Mouse (Mus musculus): ENCODE data around the gene Pfdn5. TPM values are rescaled to one million over a fixed set of nuclear protein-coding genes. Genes with fewer than 3 reads are reported as not detected.

Gene Pfdn5
- total and polyA plus RNA-seq, 3 experiments = 302 to 7,439 (median 465) TPM

GRCm38 (mm10) chr15:102324654-102325473 is 1.1 kb upstream of the Pfdn5 start:
- Histone ChIP-seq H3K4me3 (ENCODE audit: control insufficient read depth in 1 of 2, insufficient read depth in 1 of 2, low read depth in 2 of 2, low read length in 2 of 2) (peak overlapping the region; percentile 68 to 77), H3K27ac (ENCODE audit: control insufficient read depth, low read depth, low read length) (peak overlapping the region; percentile 73), H3K9ac (ENCODE audit: control insufficient read depth, low read depth, low read length, poor library complexity, severe bottlenecking) (peak overlapping the region; percentile 72), H3K79me2 (ENCODE audit: control insufficient read depth, insufficient read depth, low read length, poor library complexity) (peaks cover 12% of the 10 kb centered on the region), H3K27me3 (ENCODE audit: control insufficient read depth in 1 of 2, insufficient read depth in 2 of 2, low read length in 2 of 2) (no peaks in the 10 kb centered on the region), H3K36me3 (ENCODE audit: control insufficient read depth in 1 of 2, insufficient read depth in 2 of 2, low read length in 2 of 2) (peaks cover 2 to 6% of the 10 kb centered on the region in 2 experiments; a peak in 3 of 4 replicates), H3K9me3 (replicated peaks; ENCODE audit: insufficient read depth, low read length) (no peaks in the 10 kb centered on the region), H3K4me1 (ENCODE audit: control insufficient read depth in 1 of 2, insufficient read depth in 2 of 2, low read length in 2 of 2) (peaks cover 4 to 7% of the 10 kb centered on the region in 2 experiments; a peak in 3 of 4 replicates)
- DNase-seq (ENCODE audit: low read depth, low spot score) = peak; percentile 81
- TF ChIP-seq NRF1 (IDR thresholded peaks at IDR 0.05; ENCODE audit: insufficient read depth, low read depth, low read length, poor library complexity, severe bottlenecking) (no peak), EP300 (IDR thresholded peaks at IDR 0.05; ENCODE audit: low read depth in 1 of 2, low read length in 2 of 2) (no peak), RAD21 (IDR thresholded peaks at IDR 0.05; ENCODE audit: low read depth, low read length) (no peak), CTCF (IDR thresholded peaks at IDR 0.05 in 2 of 3, conservative IDR thresholded peaks at IDR 0.05 in 1 of 3; ENCODE audit: control insufficient read depth in 1 of 3, insufficient read depth in 1 of 3, low read depth in 2 of 3, low read length in 3 of 3, poor library complexity in 1 of 3, severe bottlenecking in 1 of 3) (peak in 1 of 3 experiments; percentile 4; a peak in 1 of 6 replicates), POLR2A (IDR thresholded peaks at IDR 0.05; ENCODE audit: control insufficient read depth in 1 of 2, insufficient read depth in 1 of 2, low read depth in 1 of 2, low read length in 2 of 2, poor library complexity in 1 of 2) (no peak), GATA1 (IDR thresholded peaks at IDR 0.05; ENCODE audit: low read depth, low read length) (no peak), UBTF (IDR thresholded peaks at IDR 0.05; ENCODE audit: borderline replicate concordance, insufficient read depth, low read depth, low read length) (no peak), USF1 (IDR thresholded peaks at IDR 0.05; ENCODE audit: low read depth, low read length) (no peak), BHLHE40 (IDR thresholded peaks at IDR 0.05; ENCODE audit: borderline replicate concordance, low read depth, low read length) (no peak), MYB (IDR thresholded peaks at IDR 0.05; ENCODE audit: low read depth, low read length) (no peak), GABPA (IDR thresholded peaks at IDR 0.05; ENCODE audit: low read depth, low read length) (no peak), USF2 (IDR thresholded peaks at IDR 0.05; ENCODE audit: borderline replicate concordance in 1 of 2, insufficient read depth in 1 of 2, low read depth in 1 of 2, low read length in 2 of 2) (no peak), ZMIZ1 (IDR thresholded peaks at IDR 0.05; ENCODE audit: low read depth, low read length) (no peak; the same call in 1 of the 2 replicates), HCFC1 (IDR thresholded peaks at IDR 0.05; ENCODE audit: low read depth, low read length) (no peak), E2F4 (IDR thresholded peaks at IDR 0.05; ENCODE audit: borderline replicate concordance, low read depth, low read length) (no peak), KAT2A (conservative IDR thresholded peaks at IDR 0.05; ENCODE audit: low read depth, low read length) (no peak), SIN3A (IDR thresholded peaks at IDR 0.05; ENCODE audit: low read length) (no peak; the same call in none of the 2 replicates), MYC (IDR thresholded peaks at IDR 0.05; ENCODE audit: low read depth, low read length) (no peak), ELF1 (IDR thresholded peaks at IDR 0.05; ENCODE audit: low read depth, low read length) (no peak), ETS1 (IDR thresholded peaks at IDR 0.05; ENCODE audit: low read depth, low read length) (0 out of 2 replicates have a peak, but pooled peaks have one; percentile 18), RCOR1 (IDR thresholded peaks at IDR 0.05; ENCODE audit: low read depth, low read length) (no peak), TCF12 (IDR thresholded peaks at IDR 0.05; ENCODE audit: low read depth, low read length) (0 out of 2 replicates have a peak, but pooled peaks have one; percentile 12), ZC3H11A (IDR thresholded peaks at IDR 0.05; ENCODE audit: low read depth, low read length) (no peak), ZNF384 (IDR thresholded peaks at IDR 0.05; ENCODE audit: low read depth, low read length) (peak; percentile 90), MXI1 (IDR thresholded peaks at IDR 0.05; ENCODE audit: low read depth, low read length) (peak; percentile 51; the same call in 1 of the 2 replicates), POLR2AphosphoS2 (IDR thresholded peaks at IDR 0.05; ENCODE audit: low read length) (peak; percentile 52), MEF2A (IDR thresholded peaks at IDR 0.05; ENCODE audit: extremely low read depth, insufficient replicate concordance, low read depth, low read length, poor library complexity, severe bottlenecking) (no peak), CHD2 (IDR thresholded peaks at IDR 0.05; ENCODE audit: low read length) (no peak), ZKSCAN1 (IDR thresholded peaks at IDR 0.05; ENCODE audit: low read depth, low read length) (no peak), POLR2AphosphoS5 (IDR thresholded peaks at IDR 0.05; ENCODE audit: borderline replicate concordance, low read depth, low read length) (0 out of 2 replicates have a peak, but pooled peaks have one; percentile 25), NELFE (IDR thresholded peaks at IDR 0.05; ENCODE audit: low read depth, low read length) (0 out of 2 replicates have a peak, but pooled peaks have one; percentile 16), TBP (IDR thresholded peaks at IDR 0.05; ENCODE audit: low read depth, low read length) (peak; percentile 98), JUND (IDR thresholded peaks at IDR 0.05; ENCODE audit: low read depth, low read length) (no peak), TAL1 (IDR thresholded peaks at IDR 0.05; ENCODE audit: low read length) (no peak), CHD1 (IDR thresholded peaks at IDR 0.05; ENCODE audit: low read depth, low read length) (0 out of 2 replicates have a peak, but pooled peaks have one; percentile 41)

Measured in MEL (cell line).